Mouse (Mus musculus): ENCODE data around the gene Gsc2. TPM values are rescaled to one million over a fixed set of nuclear protein-coding genes. Genes with fewer than 3 reads are reported as not detected.

Gsc2 gene
- polyA plus RNA-seq, 1 experiment from 2014 or later, result 0.21 TPM

DNA sequence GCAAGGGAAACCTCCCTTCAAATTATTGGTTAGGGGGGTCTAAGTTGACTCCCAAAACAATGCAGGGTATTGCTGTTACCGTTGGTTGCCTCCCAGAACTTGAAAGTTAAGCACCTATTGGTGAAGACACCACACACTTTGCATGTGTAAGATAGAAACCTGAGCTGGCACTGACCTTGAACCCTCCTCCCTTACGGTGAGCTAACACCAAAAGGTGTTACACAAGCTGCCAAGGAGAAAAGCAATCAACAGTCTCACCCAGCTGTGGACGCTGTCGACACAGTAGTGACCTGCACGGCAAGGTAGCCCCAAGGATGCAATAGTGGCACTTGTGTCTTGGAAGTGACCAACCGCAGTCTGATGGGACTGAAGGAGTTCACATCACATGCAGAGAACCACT lies 30.7 kb downstream of the Gsc2 start:
- Histone ChIP-seq H3K4me2 (no peak overlapping the region), H3K27ac (ENCODE audit: low read depth) (no peak overlapping the region), H3K9me3 (ENCODE audit: low read depth, low read length) (no peaks in the 10 kb centered on the region), H3K4me3 (ENCODE audit: low read depth, low read length) (no peak overlapping the region), H3K27me3 (ENCODE audit: insufficient read depth, low read length) (no peaks in the 10 kb centered on the region), H3K9ac (no peak overlapping the region), H3K36me3 (ENCODE audit: insufficient read depth) (peaks cover 11% of the 10 kb centered on the region; the same call in 1 of the 2 replicates), H3K4me1 (ENCODE audit: insufficient read depth) (0 out of 2 replicates have a peak, but pooled peaks cover 4% of the 10 kb centered on the region)
- DNase-seq, result no peak
- no peak for ATAC-seq (ENCODE audit: insufficient read depth)
- 66% methylated on average over 6 of the region's 6 CpGs for WGBS
- no peak for TF ChIP-seq CTCF (IDR thresholded peaks at IDR 0.05; ENCODE audit: low read depth)

DNA sequence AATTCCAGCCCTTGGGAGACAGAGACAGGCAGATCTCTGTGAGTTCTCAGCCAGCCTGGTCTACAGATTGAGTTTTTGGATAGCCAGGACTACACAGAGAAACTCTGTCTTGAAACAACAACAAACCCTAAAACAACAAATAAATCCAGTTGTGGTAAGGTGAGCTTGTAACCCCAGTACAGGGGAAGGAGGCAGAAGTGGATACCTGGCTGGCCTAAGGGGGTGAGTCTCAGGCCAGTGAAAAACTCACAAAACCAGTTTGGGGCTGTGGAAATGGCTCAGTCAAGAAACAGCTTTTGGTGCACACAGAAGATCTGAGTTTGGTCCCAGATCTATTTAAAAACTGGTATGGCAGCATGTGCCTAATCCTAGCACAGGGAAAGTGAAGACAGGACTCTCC lies 32.7 kb downstream of the Gsc2 start:
- H3K4me1 ChIP-seq (ENCODE audit: insufficient read depth), result 0 out of 2 replicates have a peak, but pooled peaks cover 4% of the 10 kb centered on the region
- H3K27ac ChIP-seq (ENCODE audit: low read depth), result no peak overlapping the region
- H3K9ac ChIP-seq, result no peak overlapping the region
- ATAC-seq (ENCODE audit: insufficient read depth) (no peak), DNase-seq (peak; percentile 17)
- no peak for TF ChIP-seq CTCF (IDR thresholded peaks at IDR 0.05; ENCODE audit: low read depth)
- H3K36me3 ChIP-seq (ENCODE audit: insufficient read depth), result peaks cover 11% of the 10 kb centered on the region; the same call in 1 of the 2 replicates
- H3K4me3 ChIP-seq (ENCODE audit: low read depth, low read length), result no peak overlapping the region
- no peak overlapping the region for H3K4me2 ChIP-seq
- H3K27me3 ChIP-seq (ENCODE audit: insufficient read depth, low read length), result no peaks in the 10 kb centered on the region
- no peaks in the 10 kb centered on the region for H3K9me3 ChIP-seq (ENCODE audit: low read depth, low read length)

DNA sequence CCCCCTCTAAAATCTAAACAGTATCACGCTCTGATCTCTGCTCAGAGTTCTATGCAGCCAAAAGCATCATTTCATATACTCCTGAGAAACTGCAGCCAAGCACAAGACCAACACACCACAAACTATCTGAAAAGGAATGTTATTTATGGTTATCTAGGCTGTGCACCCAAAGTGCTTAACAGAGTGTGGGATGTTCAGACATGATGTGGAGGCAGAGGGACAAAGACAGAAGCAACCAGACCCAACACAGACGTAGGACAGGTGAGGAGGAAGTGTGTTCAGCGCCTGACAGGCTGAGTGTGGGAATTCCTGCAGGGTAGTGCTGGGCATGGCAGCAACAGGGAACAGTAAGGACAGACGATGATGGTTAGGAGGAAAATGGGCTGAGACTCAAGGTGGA lies 35.3 kb downstream of the Gsc2 start:
- H3K9me3 ChIP-seq (ENCODE audit: low read depth, low read length), result no peaks in the 10 kb centered on the region
- H3K36me3 ChIP-seq (ENCODE audit: insufficient read depth), result peaks cover 9% of the 10 kb centered on the region; the same call in 1 of the 2 replicates
- WGBS, result 75% methylated on average over 4 of the region's 4 CpGs
- DNase-seq (no peak), ATAC-seq (ENCODE audit: insufficient read depth) (no peak)
- H3K9ac ChIP-seq, result no peak overlapping the region
- H3K27me3 ChIP-seq (ENCODE audit: insufficient read depth, low read length), result no peaks in the 10 kb centered on the region
- H3K4me1 ChIP-seq (ENCODE audit: insufficient read depth), result 0 out of 2 replicates have a peak, but pooled peaks cover 4% of the 10 kb centered on the region
- TF ChIP-seq CTCF (IDR thresholded peaks at IDR 0.05; ENCODE audit: low read depth), result no peak
- H3K27ac ChIP-seq (ENCODE audit: low read depth), result no peak overlapping the region
- no peak overlapping the region for H3K4me2 ChIP-seq
- H3K4me3 ChIP-seq (ENCODE audit: low read depth, low read length), result no peak overlapping the region

DNA sequence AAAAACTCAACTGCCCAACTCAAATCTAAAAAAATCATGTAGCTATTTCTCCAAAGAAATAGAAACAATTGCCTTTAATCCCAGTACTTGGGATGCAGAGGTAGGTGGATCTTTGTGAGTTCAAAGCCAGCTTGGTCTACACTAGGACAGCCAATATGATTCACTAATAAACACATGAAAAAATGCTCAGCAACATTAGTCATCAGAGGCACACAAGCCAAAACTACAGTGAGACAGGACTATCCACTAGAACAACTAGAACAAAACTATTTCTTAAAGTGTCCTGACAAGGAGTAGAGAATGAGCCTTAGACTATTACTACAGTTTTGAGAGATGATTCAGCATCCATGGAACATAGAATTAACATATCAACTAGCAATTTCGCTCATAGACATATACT lies 38.8 kb downstream of the Gsc2 start:
- 94% methylated on average over 1 of the region's 1 CpGs for WGBS

DNA sequence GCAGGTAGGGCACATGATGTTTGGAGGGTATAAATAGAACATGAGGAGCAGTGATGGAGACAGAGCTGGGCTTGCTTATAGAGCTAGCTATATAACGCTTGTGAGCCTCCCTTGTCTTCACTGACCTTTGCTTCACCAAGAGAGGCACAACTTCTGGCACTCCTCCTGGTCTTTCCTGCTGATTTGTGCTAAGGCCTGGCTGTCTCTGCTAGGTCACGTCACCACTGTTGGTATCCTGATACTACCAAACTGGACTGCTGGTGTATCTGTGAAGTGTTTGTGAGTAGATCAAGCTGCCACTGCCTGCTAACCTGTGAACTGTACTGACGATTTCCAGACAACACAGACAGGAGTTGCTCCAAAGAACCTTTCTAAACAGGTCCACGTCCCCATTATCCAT lies 39.7 kb downstream of the Gsc2 start:
- Histone ChIP-seq H3K9me3 (ENCODE audit: low read depth, low read length) (no peaks in the 10 kb centered on the region), H3K4me1 (ENCODE audit: insufficient read depth) (no peaks in the 10 kb centered on the region), H3K27me3 (ENCODE audit: insufficient read depth, low read length) (no peaks in the 10 kb centered on the region), H3K36me3 (ENCODE audit: insufficient read depth) (peaks cover 28% of the 10 kb centered on the region), H3K4me3 (ENCODE audit: low read depth, low read length) (no peak overlapping the region), H3K9ac (no peak overlapping the region), H3K4me2 (no peak overlapping the region), H3K27ac (ENCODE audit: low read depth) (no peak overlapping the region)
- 60% methylated on average over 4 of the region's 4 CpGs for WGBS
- DNase-seq (no peak), ATAC-seq (ENCODE audit: insufficient read depth) (no peak)
- no peak for TF ChIP-seq CTCF (IDR thresholded peaks at IDR 0.05; ENCODE audit: low read depth)

More for the DNA sequence above, 38.8 kb downstream of the Gsc2 start:
- Histone ChIP-seq H3K4me2 (no peak overlapping the region), H3K9ac (no peak overlapping the region), H3K4me3 (ENCODE audit: low read depth, low read length) (no peak overlapping the region), H3K4me1 (ENCODE audit: insufficient read depth) (no peaks in the 10 kb centered on the region), H3K36me3 (ENCODE audit: insufficient read depth) (peaks cover 19% of the 10 kb centered on the region), H3K27ac (ENCODE audit: low read depth) (no peak overlapping the region), H3K9me3 (ENCODE audit: low read depth, low read length) (no peaks in the 10 kb centered on the region), H3K27me3 (ENCODE audit: insufficient read depth, low read length) (no peaks in the 10 kb centered on the region)
- DNase-seq (no peak), ATAC-seq (ENCODE audit: insufficient read depth) (no peak)
- no peak for TF ChIP-seq CTCF (IDR thresholded peaks at IDR 0.05; ENCODE audit: low read depth)

DNA sequence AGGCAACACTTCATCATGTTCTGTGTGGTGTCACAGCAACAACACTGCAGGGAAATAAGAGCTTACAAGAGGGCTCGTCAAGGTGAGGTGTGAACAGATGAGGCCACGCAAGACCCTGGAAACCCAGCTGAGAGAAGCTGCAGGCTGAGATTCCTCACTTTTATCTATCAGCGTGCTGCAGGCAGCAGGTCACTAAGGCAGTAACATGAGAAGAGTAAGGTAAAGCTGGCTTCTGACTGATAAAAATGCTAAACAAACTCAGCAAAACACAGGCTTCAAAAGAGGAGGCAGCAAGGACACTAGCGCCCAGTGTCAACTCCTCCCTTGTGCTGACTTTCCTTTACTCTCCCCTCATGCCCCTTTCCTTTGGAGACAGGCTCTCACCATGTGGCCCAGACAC lies 41.9 kb downstream of the Gsc2 start:
- Histone ChIP-seq H3K4me2 (no peak overlapping the region), H3K27me3 (ENCODE audit: insufficient read depth, low read length) (no peaks in the 10 kb centered on the region), H3K4me1 (ENCODE audit: insufficient read depth) (no peaks in the 10 kb centered on the region), H3K36me3 (ENCODE audit: insufficient read depth) (peaks cover 39% of the 10 kb centered on the region), H3K9me3 (ENCODE audit: low read depth, low read length) (no peaks in the 10 kb centered on the region), H3K4me3 (ENCODE audit: low read depth, low read length) (no peak overlapping the region), H3K27ac (ENCODE audit: low read depth) (no peak overlapping the region), H3K9ac (no peak overlapping the region)
- DNase-seq, result no peak
- TF ChIP-seq CTCF (IDR thresholded peaks at IDR 0.05; ENCODE audit: low read depth), result no peak
- WGBS, result 25% methylated on average over 4 of the region's 4 CpGs
- ATAC-seq (ENCODE audit: insufficient read depth), result no peak

DNA sequence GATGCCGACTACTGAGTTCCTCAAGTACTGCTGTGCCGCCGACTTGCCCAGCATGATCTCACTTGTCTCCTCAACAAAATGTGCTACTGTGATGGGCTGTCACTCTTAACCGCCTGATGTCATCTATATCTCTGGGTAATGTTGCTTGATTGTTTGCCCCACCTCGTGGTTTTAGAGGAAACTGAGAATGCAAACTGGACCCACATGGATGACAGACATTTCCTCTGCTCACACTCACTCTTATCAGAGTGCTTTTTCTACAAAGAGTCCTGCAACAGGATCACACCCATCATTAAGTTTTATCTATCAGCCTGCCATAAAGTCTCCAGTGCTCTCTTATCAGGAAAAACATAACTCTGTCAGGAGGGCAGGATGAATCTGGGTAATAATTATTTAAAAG lies 43.6 kb downstream of the Gsc2 start:
- no peak overlapping the region for H3K9ac ChIP-seq
- H3K27ac ChIP-seq (ENCODE audit: low read depth), result no peak overlapping the region
- 56% methylated on average over 5 of the region's 5 CpGs for WGBS
- no peaks in the 10 kb centered on the region for H3K9me3 ChIP-seq (ENCODE audit: low read depth, low read length)
- no peak for ATAC-seq (ENCODE audit: insufficient read depth)
- H3K4me1 ChIP-seq (ENCODE audit: insufficient read depth), result no peaks in the 10 kb centered on the region
- H3K4me3 ChIP-seq (ENCODE audit: low read depth, low read length), result no peak overlapping the region
- H3K27me3 ChIP-seq (ENCODE audit: insufficient read depth, low read length), result no peaks in the 10 kb centered on the region
- no peak for DNase-seq
- H3K36me3 ChIP-seq (ENCODE audit: insufficient read depth), result peaks cover 39% of the 10 kb centered on the region
- TF ChIP-seq CTCF (IDR thresholded peaks at IDR 0.05; ENCODE audit: low read depth), result no peak
- H3K4me2 ChIP-seq, result no peak overlapping the region

DNA sequence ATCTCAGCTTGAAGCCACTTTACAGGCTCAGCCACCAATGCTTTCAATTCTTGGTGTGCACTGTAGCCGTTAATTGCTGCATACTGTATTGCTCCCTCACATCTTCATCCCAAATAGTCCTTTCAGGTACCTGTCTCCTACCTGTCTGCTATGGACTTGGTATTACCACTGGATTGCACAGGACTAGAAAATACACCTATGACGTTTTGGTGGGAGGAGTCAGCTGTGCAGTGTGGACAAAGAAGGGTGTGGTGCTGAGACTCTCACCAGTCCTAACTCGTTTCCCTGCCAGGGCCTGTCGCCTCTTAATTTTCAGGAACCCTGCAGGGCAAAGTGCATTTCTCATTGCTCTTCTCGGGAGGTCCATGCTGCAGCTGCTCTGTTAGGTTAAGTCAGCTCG lies 49.1 kb downstream of the Gsc2 start:
- ATAC-seq (ENCODE audit: insufficient read depth) (no peak), DNase-seq (no peak)
- H3K9me3 ChIP-seq (ENCODE audit: low read depth, low read length), result no peaks in the 10 kb centered on the region
- peaks cover 27% of the 10 kb centered on the region; the same call in 1 of the 2 replicates for H3K36me3 ChIP-seq (ENCODE audit: insufficient read depth)
- H3K4me2 ChIP-seq, result no peak overlapping the region
- H3K4me3 ChIP-seq (ENCODE audit: low read depth, low read length), result no peak overlapping the region
- no peak overlapping the region for H3K9ac ChIP-seq
- H3K4me1 ChIP-seq (ENCODE audit: insufficient read depth), result no peaks in the 10 kb centered on the region
- 73% methylated on average over 6 of the region's 6 CpGs for WGBS
- no peak overlapping the region for H3K27ac ChIP-seq (ENCODE audit: low read depth)
- H3K27me3 ChIP-seq (ENCODE audit: insufficient read depth, low read length), result no peaks in the 10 kb centered on the region
- no peak for TF ChIP-seq CTCF (IDR thresholded peaks at IDR 0.05; ENCODE audit: low read depth)
